Mouse (Mus musculus) kidney, embryonic 15.5 days (tissue): ENCODE data around the gene Gm17304. TPM values are rescaled to one million over a fixed set of nuclear protein-coding genes. Genes with fewer than 3 reads are reported as not detected.

Experiments used
- polyA plus RNA-seq: library from polyadenylated mRNA; unstranded; fragments of >200 nt; fragmentation: Nextera tagmentation; extraction: Ambion mirVana; gene quantifications from 2 replicates; pipeline ENCODE4 v1.2.1, GENCODE M21; 2015

Gm17304 gene
- polyA plus RNA-seq, 1 experiment from 2014 or later = not detected

Other genes with a start within 250 kb of the Gm17304 start
- gene Barhl2, start 150.9 kb upstream of the Gm17304 start, polyA plus RNA-seq = not detected in 2 replicates
- gene Zfp644, start 88.2 kb downstream of the Gm17304 start, polyA plus RNA-seq = 61.0 and 63.7 TPM in 2 replicates